Mouse (Mus musculus): Measurements from ENCODE around the gene Nufip2. TPM values are rescaled to one million over a fixed set of nuclear protein-coding genes. Genes with fewer than 3 reads are reported as not detected.

The Nufip2 gene
- polyA plus RNA-seq, 1 experiment: 87.1 TPM

DNA sequence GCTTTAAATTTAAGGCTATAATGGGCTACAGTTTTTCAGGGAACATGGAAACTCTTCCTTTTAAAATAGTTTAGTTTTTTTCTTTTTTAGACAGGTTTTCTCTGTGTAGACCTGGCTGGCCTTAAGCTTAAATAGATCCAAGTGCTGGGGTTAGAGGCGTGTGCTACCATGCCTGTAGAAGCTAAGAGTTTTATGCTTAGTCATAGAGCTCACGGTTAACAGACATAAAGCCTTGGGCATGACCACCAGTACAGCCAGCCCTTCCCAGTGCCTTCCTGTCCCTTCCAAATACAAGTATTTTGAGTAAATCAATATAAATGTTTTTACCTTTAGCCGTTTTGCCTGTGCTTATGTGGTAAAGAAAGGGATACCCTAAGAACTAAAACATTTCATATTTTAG is 20.0 kb downstream of the Nufip2 start:
- no peaks in the 10 kb centered on the region for H3K4me1 ChIP-seq (ENCODE audit: control insufficient read depth, insufficient read depth, low read length)
- H3K27ac ChIP-seq (ENCODE audit: insufficient read depth, low read length): no peak overlapping the region
- TF ChIP-seq POLR2A (IDR thresholded peaks at IDR 0.05; ENCODE audit: low read depth, low read length): no peak
- no peak for TF ChIP-seq CTCF (IDR thresholded peaks at IDR 0.05; ENCODE audit: borderline replicate concordance, insufficient read depth, low read length)

DNA sequence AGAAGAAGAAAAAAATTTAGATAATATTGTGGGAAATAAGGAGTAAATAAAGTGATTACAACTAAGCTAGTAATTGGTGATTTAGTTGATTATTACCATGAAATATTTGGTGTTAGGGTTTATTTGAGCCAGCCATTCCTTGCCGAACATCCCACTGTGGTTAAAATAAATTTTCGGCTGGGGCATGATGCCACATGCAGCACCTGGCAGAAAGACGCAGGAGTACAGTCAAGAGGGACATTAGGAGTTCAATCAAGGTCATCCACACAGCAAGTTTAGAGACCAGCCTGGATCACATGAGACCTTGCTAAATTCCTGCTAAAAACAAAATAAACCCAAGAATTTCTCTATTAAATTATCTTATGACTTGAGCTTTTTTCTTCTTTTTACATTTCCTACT is 23.1 kb downstream of the Nufip2 start:
- H3K27ac ChIP-seq (ENCODE audit: insufficient read depth, low read length): no peak overlapping the region
- H3K4me3 ChIP-seq (ENCODE audit: insufficient read depth, low read length): no peak overlapping the region
- TF ChIP-seq POLR2A (IDR thresholded peaks at IDR 0.05; ENCODE audit: low read depth, low read length): no peak
- TF ChIP-seq CTCF (IDR thresholded peaks at IDR 0.05; ENCODE audit: borderline replicate concordance, insufficient read depth, low read length): no peak
- H3K4me1 ChIP-seq (ENCODE audit: control insufficient read depth, insufficient read depth, low read length): no peaks in the 10 kb centered on the region

More for the DNA sequence above, 20.0 kb downstream of the Nufip2 start:
- no peak overlapping the region for H3K4me3 ChIP-seq (ENCODE audit: insufficient read depth, low read length)

DNA sequence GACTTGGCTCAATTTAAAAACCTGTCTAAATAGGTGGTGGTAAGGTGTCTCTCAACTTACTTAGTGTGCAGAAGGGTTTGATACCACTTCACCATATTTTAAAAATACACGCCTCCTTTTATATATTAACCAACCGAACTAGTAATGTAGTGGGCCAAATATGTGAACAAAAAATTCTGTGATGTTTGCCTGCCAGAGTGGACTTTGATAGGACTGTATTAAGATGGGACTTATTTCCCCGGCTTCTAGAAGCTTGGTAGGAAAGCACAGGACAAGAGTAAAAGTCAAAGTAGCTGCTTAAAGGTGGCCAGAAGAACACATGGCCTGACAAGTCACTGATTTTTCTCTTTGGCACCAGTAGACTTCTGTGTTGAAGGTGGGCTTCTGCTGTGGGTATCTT is 27.8 kb downstream of the Nufip2 start:
- H3K4me1 ChIP-seq (ENCODE audit: control insufficient read depth, insufficient read depth, low read length): no peaks in the 10 kb centered on the region
- H3K4me3 ChIP-seq (ENCODE audit: insufficient read depth, low read length): no peak overlapping the region
- no peak overlapping the region for H3K27ac ChIP-seq (ENCODE audit: insufficient read depth, low read length)
- TF ChIP-seq CTCF (IDR thresholded peaks at IDR 0.05; ENCODE audit: borderline replicate concordance, insufficient read depth, low read length): no peak
- no peak for TF ChIP-seq POLR2A (IDR thresholded peaks at IDR 0.05; ENCODE audit: low read depth, low read length)

DNA sequence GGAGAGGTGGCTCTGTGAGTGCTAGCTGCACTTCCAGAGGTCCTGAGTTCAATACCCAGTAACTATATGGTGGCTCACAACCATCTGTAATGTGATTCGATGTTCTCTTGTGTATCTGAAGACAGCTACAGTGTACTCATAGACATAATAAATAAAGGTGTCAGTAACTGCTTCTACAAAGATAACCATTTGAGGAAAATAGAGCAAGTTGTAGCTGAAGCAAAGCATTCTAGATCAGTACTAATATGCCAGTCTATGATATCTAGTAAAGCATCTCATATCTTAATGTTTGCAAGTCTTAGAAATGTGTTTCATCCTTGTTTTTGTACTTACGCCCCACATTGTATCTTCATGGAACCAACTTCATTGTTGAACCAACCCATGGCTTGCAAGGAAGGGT is 33.1 kb downstream of the Nufip2 start:
- no peak overlapping the region for H3K4me3 ChIP-seq (ENCODE audit: insufficient read depth, low read length)

DNA sequence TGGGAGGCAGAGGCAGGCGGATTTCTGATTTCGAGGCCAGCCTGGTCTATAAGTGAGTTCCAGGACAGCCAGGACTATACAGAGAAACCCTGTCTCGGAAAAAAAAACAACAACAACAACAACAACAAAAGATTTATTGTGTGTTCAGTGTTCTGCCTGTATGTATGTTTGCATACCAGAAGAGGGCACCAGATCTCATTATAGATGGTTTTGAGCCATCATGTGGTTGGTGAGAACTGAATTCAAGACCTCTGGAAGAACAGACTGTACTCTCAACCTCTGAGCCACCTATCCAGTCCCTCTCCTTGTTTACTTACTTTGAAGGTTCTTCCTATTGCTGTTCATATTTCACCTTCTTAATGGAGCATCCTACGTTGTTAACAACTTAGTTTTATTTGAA is 35.4 kb downstream of the Nufip2 start:
- H3K4me3 ChIP-seq (ENCODE audit: insufficient read depth, low read length): no peak overlapping the region
- TF ChIP-seq CTCF (IDR thresholded peaks at IDR 0.05; ENCODE audit: borderline replicate concordance, insufficient read depth, low read length): no peak
- no peak for TF ChIP-seq POLR2A (IDR thresholded peaks at IDR 0.05; ENCODE audit: low read depth, low read length)
- no peak overlapping the region for H3K27ac ChIP-seq (ENCODE audit: insufficient read depth, low read length)
- no peaks in the 10 kb centered on the region for H3K4me1 ChIP-seq (ENCODE audit: control insufficient read depth, insufficient read depth, low read length)

More for the DNA sequence above, 33.1 kb downstream of the Nufip2 start:
- Histone ChIP-seq H3K4me1 (ENCODE audit: control insufficient read depth, insufficient read depth, low read length) (no peaks in the 10 kb centered on the region), H3K27ac (ENCODE audit: insufficient read depth, low read length) (no peak overlapping the region)
- TF ChIP-seq CTCF (IDR thresholded peaks at IDR 0.05; ENCODE audit: borderline replicate concordance, insufficient read depth, low read length) (no peak), POLR2A (IDR thresholded peaks at IDR 0.05; ENCODE audit: low read depth, low read length) (no peak)

DNA sequence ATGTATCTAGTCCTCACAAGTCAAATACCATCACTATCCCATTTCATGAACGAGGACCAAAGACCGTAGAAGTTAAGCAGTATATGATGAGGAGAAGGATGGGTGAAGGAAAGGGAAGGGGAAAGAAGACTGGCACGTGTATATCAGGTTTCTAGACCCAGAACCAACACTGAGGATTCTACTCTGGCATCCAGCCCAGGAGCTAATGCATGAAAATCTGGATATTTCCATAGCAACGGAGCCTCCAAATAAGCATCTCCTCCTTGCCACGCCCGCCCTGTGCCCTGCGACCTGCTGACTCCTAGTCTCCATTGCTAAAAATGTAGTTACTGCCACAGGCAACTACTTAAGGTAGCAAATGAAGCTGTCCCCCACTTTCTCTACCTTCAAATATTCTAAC is 38.8 kb downstream of the Nufip2 start:
- Histone ChIP-seq H3K4me1 (ENCODE audit: control insufficient read depth, insufficient read depth, low read length) (no peaks in the 10 kb centered on the region; the same call in 1 of the 2 replicates), H3K27ac (ENCODE audit: insufficient read depth, low read length) (no peak overlapping the region), H3K4me3 (ENCODE audit: insufficient read depth, low read length) (no peak overlapping the region)
- TF ChIP-seq CTCF (IDR thresholded peaks at IDR 0.05; ENCODE audit: borderline replicate concordance, insufficient read depth, low read length) (no peak), POLR2A (IDR thresholded peaks at IDR 0.05; ENCODE audit: low read depth, low read length) (no peak)

DNA sequence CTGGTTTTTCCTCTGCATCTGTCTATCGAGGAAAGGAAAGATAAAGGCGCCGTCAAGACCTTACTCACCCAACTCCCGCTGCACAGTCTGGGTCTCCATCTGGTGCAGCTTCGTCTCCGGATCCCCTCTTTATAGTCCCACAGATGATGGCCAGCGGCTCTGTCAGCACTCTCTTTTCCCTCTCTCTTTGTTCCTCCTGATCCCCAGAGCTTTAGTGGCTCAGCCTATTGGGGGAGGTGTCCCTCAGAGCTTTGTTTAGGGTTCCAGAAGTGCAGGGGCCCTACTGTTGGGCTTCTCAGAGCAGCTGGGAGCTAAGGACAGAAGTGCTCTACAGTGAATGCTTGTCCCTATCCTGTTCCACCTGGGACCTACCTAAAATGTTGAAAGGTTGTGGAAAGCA is 39.2 kb downstream of the Nufip2 start, which contains the start of gene Cryba1:
Gene Cryba1, minus strand, starts transcription at position 101 of the 400 bp plus-strand sequence.
- Histone ChIP-seq H3K4me3 (ENCODE audit: insufficient read depth, low read length) (no peak within 1 kb of the TSS), H3K4me1 (ENCODE audit: control insufficient read depth, insufficient read depth, low read length) (no peaks in the 10 kb centered on the region; the same call in 1 of the 2 replicates), H3K27ac (ENCODE audit: insufficient read depth, low read length) (no peak within 1 kb of the TSS)
- TF ChIP-seq CTCF (IDR thresholded peaks at IDR 0.05; ENCODE audit: borderline replicate concordance, insufficient read depth, low read length) (no peak), POLR2A (IDR thresholded peaks at IDR 0.05; ENCODE audit: low read depth, low read length) (no peak)

DNA sequence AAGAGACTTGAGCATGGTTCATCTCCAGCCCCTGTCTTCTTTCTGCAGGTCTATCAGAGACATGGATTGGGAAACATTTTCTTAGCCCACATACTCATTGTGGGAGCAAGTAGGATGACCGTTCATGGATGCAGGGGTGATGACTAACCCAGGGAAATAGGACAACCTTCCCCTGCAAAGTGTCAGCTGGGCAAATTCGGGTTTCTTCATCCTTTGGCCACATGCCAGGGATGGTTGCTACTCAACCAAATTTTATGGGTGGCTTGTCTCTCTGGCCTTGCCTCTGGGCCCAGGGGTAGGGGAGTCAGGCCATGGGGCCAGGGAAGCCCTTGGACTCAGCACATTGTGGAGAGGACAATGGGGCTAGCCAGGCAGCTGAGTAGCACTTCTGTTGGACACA is 42.6 kb downstream of the Nufip2 start:
- Histone ChIP-seq H3K4me1 (ENCODE audit: control insufficient read depth, insufficient read depth, low read length) (no peaks in the 10 kb centered on the region; the same call in 1 of the 2 replicates), H3K27ac (ENCODE audit: insufficient read depth, low read length) (no peak overlapping the region), H3K4me3 (ENCODE audit: insufficient read depth, low read length) (no peak overlapping the region)
- TF ChIP-seq CTCF (IDR thresholded peaks at IDR 0.05; ENCODE audit: borderline replicate concordance, insufficient read depth, low read length): no peak
- TF ChIP-seq POLR2A (IDR thresholded peaks at IDR 0.05; ENCODE audit: low read depth, low read length): no peak

DNA sequence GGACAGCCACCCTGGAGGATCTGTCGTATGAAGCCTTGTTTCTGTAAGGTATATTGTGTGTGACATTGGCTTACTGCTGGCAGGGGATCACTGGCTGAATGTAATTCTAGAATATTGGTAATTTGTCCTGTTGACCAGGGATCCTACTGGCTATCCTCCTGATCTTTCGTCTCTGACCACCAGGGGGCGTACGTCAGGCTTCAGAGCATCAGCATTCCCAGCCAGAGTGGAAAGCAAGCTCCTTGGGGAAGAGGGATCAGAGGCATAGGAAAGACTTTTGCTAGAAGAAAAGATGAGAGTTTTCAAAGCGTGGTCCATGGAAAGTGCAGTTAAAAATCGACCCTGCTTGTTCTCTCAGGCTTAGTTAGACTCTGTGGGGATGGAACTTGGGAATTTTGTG is 51.3 kb downstream of the Nufip2 start:
- Histone ChIP-seq H3K27ac (ENCODE audit: insufficient read depth, low read length) (no peak overlapping the region), H3K4me1 (ENCODE audit: control insufficient read depth, insufficient read depth, low read length) (no peaks in the 10 kb centered on the region), H3K4me3 (ENCODE audit: insufficient read depth, low read length) (no peak overlapping the region)
- TF ChIP-seq POLR2A (IDR thresholded peaks at IDR 0.05; ENCODE audit: low read depth, low read length) (no peak), CTCF (IDR thresholded peaks at IDR 0.05; ENCODE audit: borderline replicate concordance, insufficient read depth, low read length) (peak; percentile 82)

DNA sequence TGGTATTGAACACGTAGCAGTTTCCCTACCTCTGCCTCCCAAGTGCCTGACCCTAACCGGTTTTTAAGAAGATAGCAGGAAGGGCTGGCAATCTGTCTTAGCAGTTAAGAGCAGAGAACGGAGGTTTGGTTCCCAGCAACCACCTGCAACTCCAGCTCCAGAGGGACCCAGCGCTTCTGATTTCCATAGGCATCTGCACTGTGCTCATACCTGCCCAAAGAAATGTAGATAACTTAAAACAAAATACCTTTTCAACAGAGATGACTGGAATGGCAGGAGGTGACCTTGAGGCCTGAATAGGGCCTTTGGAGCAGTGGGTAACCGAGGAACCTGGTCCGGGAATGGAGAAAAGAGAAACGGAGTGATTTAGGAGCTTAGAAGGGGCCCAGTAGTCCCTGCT is 52.6 kb downstream of the Nufip2 start:
- TF ChIP-seq POLR2A (IDR thresholded peaks at IDR 0.05; ENCODE audit: low read depth, low read length): no peak
- no peak for TF ChIP-seq CTCF (IDR thresholded peaks at IDR 0.05; ENCODE audit: borderline replicate concordance, insufficient read depth, low read length)
- Histone ChIP-seq H3K27ac (ENCODE audit: insufficient read depth, low read length) (no peak overlapping the region), H3K4me1 (ENCODE audit: control insufficient read depth, insufficient read depth, low read length) (no peaks in the 10 kb centered on the region), H3K4me3 (ENCODE audit: insufficient read depth, low read length) (no peak overlapping the region)

DNA sequence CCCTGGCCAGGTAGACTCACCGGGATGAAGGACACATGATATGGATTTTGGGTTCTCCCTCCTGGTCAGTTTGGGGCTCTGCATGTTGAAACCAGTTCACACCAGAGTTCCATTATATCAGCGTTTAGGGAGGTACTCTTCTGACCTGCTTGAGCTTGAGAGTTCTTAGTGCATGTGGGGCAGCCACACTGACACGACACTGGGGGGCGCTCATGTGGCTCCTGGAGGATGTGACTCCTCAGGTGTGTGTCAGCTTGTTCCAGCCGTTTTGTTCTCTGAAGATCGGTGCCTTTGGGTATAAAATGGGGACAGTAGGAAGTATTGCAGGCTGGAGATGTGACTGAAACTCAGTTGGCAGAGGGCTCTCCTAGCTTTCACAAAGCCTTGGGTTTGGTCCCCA is 58.0 kb downstream of the Nufip2 start:
- H3K4me1 ChIP-seq (ENCODE audit: control insufficient read depth, insufficient read depth, low read length): no peaks in the 10 kb centered on the region
- TF ChIP-seq CTCF (IDR thresholded peaks at IDR 0.05; ENCODE audit: borderline replicate concordance, insufficient read depth, low read length) (peak; percentile 4; the same call in 1 of the 2 replicates), POLR2A (IDR thresholded peaks at IDR 0.05; ENCODE audit: low read depth, low read length) (no peak)

More for the DNA sequence above, 58.0 kb downstream of the Nufip2 start:
- H3K4me3 ChIP-seq (ENCODE audit: insufficient read depth, low read length): no peak overlapping the region
- no peak overlapping the region for H3K27ac ChIP-seq (ENCODE audit: insufficient read depth, low read length)
